Mouse (Mus musculus) adrenal gland, adult 8-10 months (tissue): ENCODE data around the gene Rnls. TPM values are rescaled to one million over a fixed set of nuclear protein-coding genes. Genes with fewer than 3 reads are reported as not detected.
"Not testable (repeated sequence)": the region's sequence is repeated elsewhere in the genome, so short reads cannot be mapped to it uniquely, and the experiment has no call there.

Experiments
- DNase-seq: peaks from one replicate; pipeline ENCODE4 v3.0.0; 2022
- total RNA-seq, 4 experiments: library from RNA; stranded (reverse); gene quantifications; 2 replicates each; pipeline ENCODE4 v1.2.4; 2022

Rnls gene
- total RNA-seq = 1 to 10 TPM; 2.6 to 4.2 (median 3.5) TPM

DNA sequence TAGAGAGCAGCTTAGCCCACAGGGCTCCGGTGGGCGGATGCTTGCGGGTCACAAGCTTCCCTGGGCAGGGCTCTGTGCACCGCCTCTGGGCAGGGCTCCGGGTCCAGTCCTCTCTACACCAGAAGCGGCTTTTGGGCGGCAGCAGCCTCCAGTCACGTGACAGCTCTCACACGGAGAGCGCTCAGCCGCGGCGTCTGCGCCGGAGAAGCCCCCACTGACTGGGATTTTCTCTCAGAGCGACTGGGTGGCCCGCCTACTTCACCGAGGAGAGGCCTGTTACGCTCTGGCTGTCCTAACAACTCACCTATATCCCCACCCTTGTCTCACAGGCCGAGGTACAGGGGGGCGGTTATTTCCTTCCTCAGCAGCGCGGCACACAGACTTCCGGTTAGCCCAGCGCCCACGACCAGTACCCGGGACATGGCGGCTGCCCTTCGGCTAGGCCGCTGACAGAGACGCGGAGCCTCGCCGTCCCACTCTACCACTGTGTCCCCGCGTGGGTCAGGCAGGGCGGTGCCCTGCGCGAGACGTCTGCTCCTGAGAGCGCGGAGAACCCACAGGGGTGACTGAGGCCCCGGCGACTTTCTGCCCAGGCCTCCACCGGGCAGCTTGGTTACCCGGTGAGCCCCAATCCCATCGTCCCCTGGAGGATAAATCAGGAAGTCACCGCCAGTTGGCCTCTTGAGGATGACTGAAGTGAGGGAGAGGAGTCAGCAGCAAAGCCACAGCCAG, at the start of gene Rnls:
Rnls (minus strand) TSS at position 645 of the 732 bp plus-strand sequence.
- DNase-seq = peak; percentile 83

DNA sequence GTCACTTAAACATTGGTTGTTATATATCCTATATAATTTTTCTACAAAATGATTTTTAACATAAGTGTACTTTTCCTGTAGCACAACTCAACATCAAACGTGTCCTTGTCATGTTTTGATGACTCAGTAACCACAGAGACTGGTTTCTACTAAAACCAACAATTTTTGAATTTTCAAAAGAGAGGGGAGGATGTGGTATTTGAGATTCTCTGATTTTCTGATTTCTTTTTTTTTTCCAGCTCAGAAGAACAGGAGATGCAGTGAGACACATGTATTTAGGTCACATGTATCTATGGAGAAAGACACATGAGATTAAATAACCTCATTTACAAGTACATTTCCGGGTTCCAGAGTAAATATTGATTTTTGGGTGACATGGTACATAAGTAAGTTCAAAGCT, 37.4 kb upstream of the Rnls start:
- no peak for DNase-seq

DNA sequence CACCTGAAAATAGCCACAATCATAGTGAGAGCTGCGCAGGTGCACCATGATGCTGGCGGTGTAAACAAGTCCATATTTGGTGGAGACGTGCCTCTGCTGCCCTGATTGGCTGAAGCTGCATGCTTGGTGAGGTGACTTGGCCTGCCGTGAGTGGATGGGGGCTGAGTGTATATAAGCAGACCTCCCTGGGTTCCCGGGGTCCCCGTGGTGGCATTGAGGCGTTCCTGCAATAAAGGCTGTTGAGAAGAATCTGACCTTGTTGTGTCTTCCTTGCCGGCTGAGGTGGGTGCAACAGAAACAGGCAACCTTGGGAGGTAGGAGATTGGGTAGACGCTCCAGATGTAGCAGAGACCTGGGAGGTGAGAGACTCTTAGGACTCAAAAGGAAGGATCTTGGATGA, 27.3 kb upstream of the Rnls start:
- not testable (repeated sequence) for DNase-seq

DNA sequence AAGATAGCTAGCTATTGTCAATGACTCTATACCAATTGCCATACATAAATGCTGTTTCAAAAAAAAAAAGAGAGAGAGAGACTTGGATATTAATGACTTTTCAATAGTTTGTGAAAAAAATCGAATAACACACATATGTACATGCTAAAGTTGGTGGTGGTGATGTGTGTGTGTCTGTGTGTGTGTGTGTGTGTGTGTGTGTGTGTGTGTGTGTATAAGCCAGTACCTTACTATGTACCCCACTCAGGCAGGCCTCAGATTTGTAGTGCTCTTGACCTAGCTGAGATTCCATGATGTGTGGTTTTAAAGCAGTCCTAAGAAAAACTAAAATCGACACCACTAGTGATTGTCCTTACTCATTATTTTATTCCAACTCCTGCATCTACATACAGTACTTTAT, 11.3 kb downstream of the Rnls start:
- DNase-seq = no peak

- DNase-seq = no peak
Measured at GRCm38 (mm10) chr19:33380386-33380785, 11.7 kb downstream of the Rnls start.

GRCm38 (mm10) chr19:33368808-33369207, 23.3 kb downstream of the Rnls start:
- DNase-seq = no peak

DNA sequence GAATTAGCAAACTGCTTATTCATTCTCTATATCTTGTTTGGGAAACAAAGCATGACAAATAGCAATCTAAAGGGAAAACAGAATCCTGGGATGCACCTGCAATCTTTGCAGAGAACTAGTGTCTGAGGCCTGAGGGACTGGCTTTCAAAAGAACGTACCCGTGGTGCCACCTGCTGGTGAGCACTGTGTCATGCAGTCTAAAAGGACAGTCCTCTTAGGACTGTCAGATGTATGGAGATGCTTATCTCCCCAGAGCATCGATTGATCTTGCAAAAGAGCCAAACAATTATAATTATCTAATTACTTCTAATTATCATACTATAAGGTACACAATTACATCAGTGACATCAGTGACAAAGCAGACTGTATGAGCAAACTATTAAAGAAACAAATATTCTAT, 25.4 kb downstream of the Rnls start:
- DNase-seq = peak; percentile 21

GRCm38 (mm10) chr19:33357019-33357418, 35.1 kb downstream of the Rnls start:
- DNase-seq = no peak

DNA sequence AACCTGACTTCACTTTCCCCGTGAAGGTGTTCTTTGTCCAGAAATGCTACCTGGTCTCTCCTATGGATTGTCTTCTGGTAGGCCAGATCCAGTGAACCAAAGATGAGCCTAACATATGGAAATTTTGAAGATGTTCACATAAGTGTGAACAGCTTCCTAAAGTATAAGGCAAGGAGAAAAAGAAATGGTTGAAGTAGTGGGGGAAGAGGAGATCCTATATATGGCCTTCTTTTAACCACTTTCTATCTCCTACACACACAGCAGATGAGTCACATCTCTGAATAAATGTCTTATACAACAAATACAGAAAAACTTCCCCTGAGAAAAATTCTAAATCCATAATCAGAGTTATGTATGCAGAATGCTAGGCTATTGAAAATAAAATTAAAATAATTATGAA, 52.0 kb downstream of the Rnls start:
- DNase-seq = no peak

DNA sequence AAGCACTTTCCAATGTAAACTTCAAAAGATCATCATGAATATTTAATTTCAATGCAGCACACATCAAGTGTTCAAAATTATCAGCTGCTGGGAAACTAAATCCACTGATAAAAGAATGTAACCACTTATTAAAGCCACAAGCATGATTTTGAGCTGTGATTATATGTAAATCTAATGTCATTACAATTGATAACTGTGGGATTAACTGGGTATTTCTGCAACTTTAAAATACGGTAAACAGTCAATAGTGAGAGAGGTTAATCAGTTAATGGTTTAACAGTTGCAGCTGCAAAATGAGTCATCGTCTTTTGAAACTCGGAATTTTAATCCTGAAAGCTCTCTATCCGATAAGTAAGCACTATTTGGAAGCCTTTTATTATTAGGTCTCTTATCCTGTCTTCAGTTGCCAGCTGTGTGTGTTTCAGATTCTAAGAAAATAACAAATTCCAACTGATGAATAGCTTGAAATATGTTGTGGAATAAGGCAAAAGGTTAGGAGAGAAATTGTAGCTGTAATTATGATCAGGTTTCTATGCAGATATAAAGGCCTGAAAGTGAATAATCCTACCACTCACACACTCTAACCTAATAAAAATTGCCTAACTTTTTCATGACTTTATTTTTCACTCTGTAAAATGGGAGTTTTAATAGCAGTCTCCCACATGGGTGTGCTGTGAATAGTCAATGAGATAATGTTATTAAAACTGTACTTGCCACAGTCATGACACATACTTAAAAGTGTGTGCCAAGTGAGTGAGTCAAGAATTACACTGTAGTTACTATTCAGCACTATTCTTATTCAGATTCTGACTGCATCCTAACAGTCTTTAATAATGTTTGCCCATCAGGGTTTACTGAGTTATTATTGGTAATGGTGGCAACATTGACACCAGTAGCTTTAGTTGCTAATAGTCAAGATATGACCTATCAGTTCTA, 65.1 kb downstream of the Rnls start:
- no peak for DNase-seq

GRCm38 (mm10) chr19:33318785-33319184, 73.3 kb downstream of the Rnls start:
- DNase-seq = no peak

DNA sequence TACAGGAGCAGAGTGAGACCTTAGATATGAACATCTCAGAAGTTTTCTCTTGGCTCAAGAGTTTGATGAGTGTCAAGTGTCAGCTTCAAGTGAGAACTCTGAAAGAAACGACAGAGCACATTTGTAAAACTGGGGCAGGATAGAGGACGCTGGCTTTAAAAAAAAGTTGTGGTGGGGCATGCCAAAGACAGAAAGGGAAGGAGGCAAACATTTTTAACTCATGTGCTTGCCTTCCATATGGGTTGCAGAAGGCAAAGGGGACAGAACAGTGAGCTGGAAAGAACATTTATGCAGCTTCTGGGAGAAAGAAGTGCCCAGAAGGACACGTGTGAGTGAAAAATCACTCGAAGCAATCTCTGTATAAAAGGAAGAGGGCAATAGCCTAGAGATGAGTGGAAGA, 75.0 kb downstream of the Rnls start:
- DNase-seq = no peak

DNA sequence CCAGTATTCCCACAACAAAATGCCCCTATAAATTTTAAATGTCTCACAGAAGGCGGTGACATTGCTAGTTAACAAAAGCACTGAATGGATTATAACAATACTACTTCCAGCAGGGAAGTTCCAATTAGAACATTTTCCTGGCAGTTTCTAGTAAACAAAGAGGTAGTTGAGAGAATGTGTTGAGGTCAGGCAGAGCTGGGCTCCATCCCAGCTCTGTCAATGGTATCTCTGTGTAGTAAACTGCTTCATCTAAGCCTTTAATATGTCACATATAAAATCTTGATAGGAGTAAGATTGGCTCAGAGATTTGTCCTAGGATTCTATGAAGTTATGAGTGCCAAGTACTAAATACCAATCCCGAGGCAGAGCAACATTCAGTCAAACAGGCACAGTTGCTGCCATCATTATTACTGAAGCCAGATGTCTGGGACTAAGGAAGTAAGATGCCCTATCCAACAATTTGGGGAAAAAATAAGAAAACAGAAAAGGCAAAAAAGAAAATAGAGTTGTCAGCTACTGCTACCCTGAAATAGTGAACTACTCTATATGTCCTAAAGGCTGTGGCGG, 92.3 kb downstream of the Rnls start:
- DNase-seq = no peak

GRCm38 (mm10) chr19:33296338-33296737, 95.8 kb downstream of the Rnls start:
- DNase-seq = no peak

DNA sequence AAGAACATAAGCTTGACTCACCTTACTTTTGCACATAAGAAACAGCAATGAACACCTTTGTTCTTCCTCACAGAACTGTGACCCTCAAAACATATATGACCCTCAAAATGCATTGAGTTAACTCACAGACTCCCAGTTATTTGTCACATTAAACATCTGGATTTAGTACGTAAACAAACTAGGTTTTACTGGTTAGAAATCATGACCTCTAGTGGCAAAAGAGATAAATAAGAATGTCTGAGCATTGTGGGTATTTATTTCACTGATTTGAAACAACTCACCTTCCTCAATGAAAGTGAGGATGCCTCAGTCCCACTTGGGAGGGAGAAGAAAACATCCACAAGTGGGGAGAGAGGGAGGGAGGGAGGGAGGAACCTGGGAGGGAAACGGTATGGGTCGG, 109.1 kb downstream of the Rnls start:
- no peak for DNase-seq

DNA sequence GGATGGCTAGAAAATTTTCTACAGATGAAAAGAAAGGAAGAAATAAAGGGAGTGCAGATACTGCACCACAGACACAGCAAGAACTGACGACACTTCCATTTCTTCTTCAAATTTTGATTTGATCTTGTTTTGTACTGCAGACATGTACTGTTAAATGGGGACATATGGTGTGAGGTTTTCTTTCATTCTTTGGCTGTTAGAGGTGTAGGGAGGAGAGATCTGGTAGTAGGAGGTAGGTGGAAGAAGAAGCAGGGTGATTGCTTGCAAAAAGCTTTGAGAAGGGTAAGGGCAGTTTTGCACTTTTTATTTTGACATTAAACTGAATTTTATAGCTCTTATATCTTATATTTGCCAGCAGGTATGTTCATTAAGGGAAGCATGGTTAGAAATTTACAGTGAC, 115.7 kb downstream of the Rnls start:
- no peak for DNase-seq

- DNase-seq = no peak
Measured at GRCm38 (mm10) chr19:33273676-33274075, 118.4 kb downstream of the Rnls start.

DNA sequence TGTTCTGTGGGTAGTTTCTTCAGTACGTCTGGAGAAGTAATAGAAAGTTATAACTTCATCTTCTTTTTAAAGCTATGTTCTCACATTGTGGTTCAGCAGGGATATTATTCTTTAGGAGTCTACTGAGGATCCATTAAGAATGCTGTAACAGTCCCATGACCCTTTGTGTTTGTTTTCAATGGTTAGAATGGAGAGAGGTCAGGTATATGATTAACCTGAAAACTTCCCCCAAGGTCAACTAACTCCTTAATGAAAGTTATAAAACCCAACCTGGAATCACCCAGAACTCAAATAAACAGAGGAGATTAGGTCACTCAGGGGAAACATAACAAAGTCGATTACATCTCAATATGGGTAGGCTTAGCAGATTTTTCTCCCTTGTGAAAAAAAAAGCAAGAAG, 120.5 kb downstream of the Rnls start:
- DNase-seq = no peak

DNA sequence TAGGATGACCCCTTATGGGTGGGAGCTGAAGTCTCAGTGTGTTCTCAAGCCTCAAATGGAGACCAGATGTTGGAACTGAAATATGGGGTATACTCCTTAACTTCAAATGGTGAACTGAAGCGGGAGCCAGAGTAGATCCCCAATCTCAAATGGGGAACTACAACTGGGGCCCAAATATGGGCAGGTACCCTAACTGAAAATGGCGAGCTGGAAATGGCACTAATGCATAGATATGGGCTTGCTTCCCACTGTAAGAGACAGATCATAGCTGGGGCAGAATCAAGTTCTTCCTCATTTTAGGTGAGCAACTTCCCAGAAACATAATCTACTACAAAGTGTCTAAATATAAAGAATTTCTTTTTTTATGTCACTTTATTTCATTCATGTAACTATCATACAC, 121.9 kb downstream of the Rnls start:
- DNase-seq = no peak

- no peak for DNase-seq
Measured at GRCm38 (mm10) chr19:33268044-33268443, 124.1 kb downstream of the Rnls start.

DNA sequence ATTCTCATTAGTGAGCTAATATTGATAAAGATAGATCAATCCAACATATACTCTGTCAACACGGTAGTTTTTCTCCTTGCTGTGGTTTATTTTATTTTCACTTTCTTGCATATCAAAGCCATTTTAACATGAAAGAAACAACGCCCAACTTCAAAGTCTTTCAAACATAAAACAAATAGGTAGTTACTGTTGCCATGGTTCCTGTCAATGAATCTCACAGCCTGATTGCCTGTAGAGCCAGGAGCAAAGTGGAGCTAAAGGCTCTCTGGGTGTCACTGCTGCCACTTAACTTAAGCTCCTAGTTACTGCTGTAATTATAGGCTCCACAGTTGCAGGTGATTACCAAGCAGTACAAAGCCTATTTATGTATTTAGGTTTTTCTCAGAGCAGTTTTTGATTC, 126.8 kb downstream of the Rnls start:
- no peak for DNase-seq

DNA sequence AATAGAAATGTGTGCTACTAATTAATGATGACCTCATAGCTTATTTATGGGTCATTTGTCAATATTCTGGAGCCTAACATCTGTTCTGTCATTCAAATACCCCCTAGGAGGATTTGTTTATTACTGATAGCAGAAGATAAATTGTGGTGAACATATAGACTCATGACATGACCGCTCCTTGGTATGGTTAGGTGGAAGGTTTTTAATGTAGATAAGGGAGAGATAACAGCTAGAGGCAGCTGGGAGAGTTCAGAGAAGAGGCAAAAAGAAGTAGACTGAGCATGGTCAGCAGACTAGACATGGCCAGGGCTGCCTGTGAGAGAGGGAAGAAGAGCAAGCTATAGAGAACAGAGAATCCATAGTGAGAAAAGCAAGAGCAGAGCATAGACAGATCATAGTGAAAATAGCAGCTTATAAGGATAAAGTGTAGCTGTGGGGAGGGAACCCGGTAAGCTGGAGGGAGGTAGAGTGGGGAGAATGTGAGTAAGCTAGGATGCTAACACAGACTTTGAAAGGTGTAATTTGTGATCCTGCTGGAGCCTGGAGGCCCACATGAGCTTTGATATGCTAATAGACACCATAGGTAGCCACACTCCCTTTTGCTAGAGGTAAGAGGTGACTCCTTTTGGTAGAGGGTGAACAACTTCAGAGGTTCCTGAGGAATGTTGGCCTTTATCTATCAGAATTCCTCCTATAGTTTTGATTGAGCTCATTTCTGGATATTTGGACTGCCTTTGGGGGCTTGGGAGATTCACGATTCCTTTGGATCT, 127.7 kb downstream of the Rnls start:
- no peak for DNase-seq

DNA sequence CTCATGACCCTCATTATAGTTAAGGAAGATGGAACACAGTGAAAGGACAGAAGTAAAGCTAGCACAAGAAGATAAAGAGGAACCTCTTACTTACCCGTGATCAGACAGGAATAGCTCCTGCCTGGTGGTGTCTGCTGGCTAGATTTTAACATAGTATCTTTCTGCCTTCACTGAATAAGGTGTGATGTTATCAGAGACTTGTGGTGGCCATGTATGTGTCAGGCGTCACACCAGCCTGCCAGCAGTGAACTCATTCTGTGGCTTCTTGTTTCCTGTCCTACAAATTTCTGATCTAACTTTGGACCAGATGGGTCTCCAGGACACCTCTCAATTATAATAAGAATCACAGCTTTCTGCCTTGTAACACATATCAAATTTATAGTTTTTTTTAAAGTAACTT, 129.7 kb downstream of the Rnls start:
- DNase-seq = no peak
